Mouse (Mus musculus) hindbrain, embryonic 11.5 days (tissue): Measurements from ENCODE around the gene Gatad2a. TPM values are rescaled to one million over a fixed set of nuclear protein-coding genes. Genes with fewer than 3 reads are reported as not detected.
A peak's percentile ranks its signal among the peaks of the same experiment; 100 is the strongest.

ENCODE experiments used
- ATAC-seq: fragments of 200-750 bp; cut with Nextera tagmentation; 2 replicates; pipeline ENCODE4 v1.8.0; 2017; ENCODE audit warnings: mild to moderate bottlenecking, moderate TSS enrichment, moderate library complexity; ENCODE audit not compliant: low FRiP score
- DNase-seq: peaks from one replicate; pipeline ENCODE4 v3.0.0-alpha.2; 2015; ENCODE audit warnings: low spot score
- H3K27ac ChIP-seq: fragments of 300-500 bp; sonication (generic); 2 replicates; pipeline ENCODE4 v1.5.1; 2014; ENCODE audit warnings: mild to moderate bottlenecking, low read depth, low read length
- H3K27me3 ChIP-seq: fragments of 300-500 bp; sonication (generic); 2 replicates; pipeline ENCODE4 v1.6.1; 2014; ENCODE audit warnings: mild to moderate bottlenecking, low read length, moderate library complexity, mixed read lengths; ENCODE audit not compliant: control insufficient read depth, insufficient read depth
- H3K36me3 ChIP-seq: fragments of 300-500 bp; sonication (generic); 2 replicates; pipeline ENCODE4 v1.6.1; 2014; ENCODE audit warnings: mild to moderate bottlenecking, low read length, moderate library complexity, mixed read lengths; ENCODE audit not compliant: control insufficient read depth, insufficient read depth
- H3K4me1 ChIP-seq: fragments of 300-500 bp; sonication (generic); replicated peaks from 2 replicates; pipeline ENCODE4 v1.6.1; 2014; ENCODE audit warnings: low read length, mixed read lengths; ENCODE audit not compliant: control insufficient read depth, insufficient read depth
- H3K4me2 ChIP-seq: fragments of 300-500 bp; sonication (generic); replicated peaks from 2 replicates; pipeline ENCODE4 v1.6.1; 2014; ENCODE audit warnings: mild to moderate bottlenecking, low read depth, low read length
- H3K4me3 ChIP-seq: fragments of 300-500 bp; sonication (generic); 2 replicates; pipeline ENCODE4 v1.5.1; 2014; ENCODE audit warnings: low read depth, low read length
- H3K9ac ChIP-seq: fragments of 300-500 bp; sonication (generic); 2 replicates; pipeline ENCODE4 v1.6.1; 2014; ENCODE audit warnings: low read depth, low read length
- H3K9me3 ChIP-seq: fragments of 300-500 bp; sonication (generic); 2 replicates; pipeline ENCODE4 v1.6.1; 2016; ENCODE audit warnings: low read length; ENCODE audit not compliant: control insufficient read depth
- WGBS: fragments of 180-500 bp; shearing (Covaris S2); extraction: QIAGEN DNeasy Blood & Tissue Kit; methylation state at CpG from one replicate; pipeline ENCODE4 v1.1.7; 2014; 5-methylcytosine and 5-hydroxymethylcytosine counted together
- polyA plus RNA-seq: library from polyadenylated mRNA; unstranded; fragments of >200 nt; fragmentation: Nextera tagmentation; extraction: Ambion mirVana; gene quantifications from 2 replicates; pipeline ENCODE4 v1.2.1, GENCODE M21; 2014

The Gatad2a gene
- polyA plus RNA-seq, 1 experiment from 2014 or later, result 48.8 TPM

- ATAC-seq (peak; percentile 57), DNase-seq (peak; percentile 77)
- Histone ChIP-seq H3K4me3 (peak overlapping the region; percentile 34), H3K36me3 (no peaks in the 10 kb centered on the region), H3K9ac (peak overlapping the region; percentile 40; the same call in 1 of the 2 replicates), H3K27ac (no peak overlapping the region), H3K9me3 (no peaks in the 10 kb centered on the region), H3K4me1 (peaks cover 8% of the 10 kb centered on the region; the same call in 1 of the 2 replicates), H3K4me2 (peak overlapping the region; percentile 39), H3K27me3 (peaks cover 87% of the 10 kb centered on the region)
- WGBS, result 6% methylated on average over 81 of the region's 103 CpGs
These were observed 114.0 kb downstream of the Gatad2a start for GRCm38 (mm10) chr8:69882021-69882756.

DNA sequence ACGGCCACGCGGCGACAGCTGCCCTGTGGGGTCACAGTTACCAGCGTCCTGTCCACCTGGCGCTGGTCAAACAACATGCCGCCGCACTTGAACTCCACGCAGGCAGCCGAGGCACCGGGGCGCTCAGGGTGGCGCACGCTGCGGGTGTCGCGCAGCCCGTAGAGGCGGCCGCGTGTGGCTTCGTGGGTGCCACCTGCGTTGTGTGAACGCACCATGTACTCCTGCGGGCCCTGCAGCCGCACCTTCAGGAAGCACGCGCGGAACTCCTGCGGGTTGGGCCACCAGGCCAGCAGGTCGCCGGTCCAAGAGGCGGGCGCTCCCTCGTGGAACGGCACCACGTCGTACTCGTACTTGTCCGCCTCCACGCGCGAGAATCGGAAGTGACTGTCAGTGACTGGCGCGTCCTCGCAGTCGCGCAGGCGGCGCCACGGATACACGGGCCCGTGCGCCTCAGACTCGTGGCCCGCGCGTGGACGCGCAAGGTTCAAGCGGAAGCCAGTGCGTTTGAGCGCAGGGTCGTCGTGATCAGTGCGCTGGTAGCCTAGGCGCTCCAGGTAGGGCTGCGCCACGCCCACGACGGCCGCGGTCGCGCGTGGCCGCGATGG is 114.8 kb downstream of the Gatad2a start:
- WGBS, result 21% methylated on average over 76 of the region's 79 CpGs
- DNase-seq (peak; percentile 29), ATAC-seq (peak; percentile 15)
- no peak overlapping the region for H3K27ac ChIP-seq
- H3K9ac ChIP-seq, result no peak overlapping the region
- H3K36me3 ChIP-seq, result no peaks in the 10 kb centered on the region
- peaks cover 79% of the 10 kb centered on the region for H3K27me3 ChIP-seq
- peak overlapping the region; percentile 39 for H3K4me2 ChIP-seq
- peak overlapping the region; percentile 34 for H3K4me3 ChIP-seq
- no peaks in the 10 kb centered on the region for H3K9me3 ChIP-seq
- peaks cover 8% of the 10 kb centered on the region; the same call in 1 of the 2 replicates for H3K4me1 ChIP-seq

DNA sequence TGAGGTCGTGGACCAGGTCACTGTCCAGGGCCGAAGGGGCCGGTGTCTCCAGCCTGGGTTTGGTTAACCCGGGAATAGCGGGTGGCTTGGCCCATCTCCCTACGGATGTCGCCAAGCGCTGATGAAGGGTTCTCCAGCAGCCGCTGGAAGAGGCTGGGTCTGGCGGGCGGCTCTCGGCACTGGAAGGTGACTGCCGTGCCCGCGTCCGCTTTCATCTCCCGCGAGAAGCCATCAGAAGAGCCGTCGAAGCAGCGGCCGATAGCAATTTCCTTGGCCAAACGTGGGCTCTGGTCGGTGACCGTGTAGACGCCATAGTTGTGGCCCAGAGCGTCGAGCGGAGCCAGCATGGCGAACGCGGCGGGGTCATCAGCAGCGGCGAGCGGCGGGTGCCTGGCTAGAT is 115.3 kb downstream of the Gatad2a start:
- Histone ChIP-seq H3K27me3 (peaks cover 73% of the 10 kb centered on the region), H3K9me3 (no peaks in the 10 kb centered on the region), H3K9ac (no peak overlapping the region), H3K4me3 (peak overlapping the region; percentile 14; the same call in 1 of the 2 replicates), H3K4me2 (peak overlapping the region; percentile 39; the same call in 1 of the 2 replicates), H3K4me1 (peaks cover 7% of the 10 kb centered on the region; the same call in 1 of the 2 replicates), H3K36me3 (no peaks in the 10 kb centered on the region), H3K27ac (no peak overlapping the region)
- ATAC-seq (no peak), DNase-seq (peak; percentile 47)
- WGBS, result 15% methylated on average over 37 of the region's 37 CpGs

DNA sequence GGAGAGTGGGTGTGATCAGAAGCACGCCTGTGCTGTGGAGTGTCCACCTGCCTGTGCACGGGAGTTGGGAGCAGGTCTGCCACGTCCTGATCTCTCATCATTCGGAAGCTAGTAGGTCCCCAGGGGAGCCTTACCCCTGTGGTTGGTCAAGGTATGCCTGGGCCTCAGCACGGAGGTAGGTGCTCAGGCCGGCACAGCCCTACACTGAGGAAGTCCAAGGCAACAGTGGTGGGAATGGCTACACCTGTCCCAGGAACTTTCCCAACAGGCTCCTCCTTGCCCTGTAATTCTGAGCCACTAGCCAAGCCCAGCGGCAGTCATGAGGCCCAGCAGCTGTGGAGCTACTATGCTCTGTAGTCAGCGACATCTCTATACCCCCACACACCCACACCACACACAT is 116.5 kb downstream of the Gatad2a start:
- Histone ChIP-seq H3K27ac (no peak overlapping the region), H3K27me3 (peaks cover 62% of the 10 kb centered on the region), H3K36me3 (no peaks in the 10 kb centered on the region), H3K9ac (no peak overlapping the region), H3K4me3 (no peak overlapping the region), H3K9me3 (no peaks in the 10 kb centered on the region), H3K4me2 (no peak overlapping the region), H3K4me1 (peaks cover 6% of the 10 kb centered on the region; the same call in 1 of the 2 replicates)
- ATAC-seq, result no peak
- no peak for DNase-seq
- 56% methylated on average over 8 of the region's 8 CpGs for WGBS

- no peak overlapping the region for H3K4me2 ChIP-seq
- no peaks in the 10 kb centered on the region for H3K9me3 ChIP-seq
- ATAC-seq (no peak), DNase-seq (no peak)
- H3K4me3 ChIP-seq, result no peak overlapping the region
- H3K9ac ChIP-seq, result no peak overlapping the region
- 56% methylated on average over 3 of the region's 3 CpGs for WGBS
- H3K27me3 ChIP-seq, result peaks cover 45% of the 10 kb centered on the region
- no peak overlapping the region for H3K27ac ChIP-seq
- H3K36me3 ChIP-seq, result no peaks in the 10 kb centered on the region
- peaks cover 6% of the 10 kb centered on the region; the same call in 1 of the 2 replicates for H3K4me1 ChIP-seq
These were observed 118.2 kb downstream of the Gatad2a start for GRCm38 (mm10) chr8:69877992-69878391.

DNA sequence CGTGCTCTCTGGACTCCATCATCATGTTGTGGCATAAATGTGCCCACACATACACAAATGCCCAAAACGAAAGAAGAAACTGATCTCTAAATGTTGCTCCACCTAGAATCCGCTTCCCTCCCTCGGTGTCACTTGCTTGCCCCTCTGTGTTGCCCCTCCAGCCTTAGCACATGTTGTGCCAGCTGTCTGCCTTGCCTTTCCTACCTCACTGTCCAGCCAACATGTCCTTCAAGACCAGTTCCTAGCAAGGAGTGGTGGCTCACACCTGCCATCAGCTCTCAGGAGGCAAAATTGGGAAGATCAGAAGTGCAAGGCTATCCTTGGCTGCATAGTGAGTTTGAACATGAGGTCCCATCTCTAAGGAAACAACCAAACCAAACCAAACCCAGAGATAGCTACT is 118.8 kb downstream of the Gatad2a start:
- no peak overlapping the region for H3K9ac ChIP-seq

GRCm38 (mm10) chr8:69876967-69877366 is 119.2 kb downstream of the Gatad2a start:
- ATAC-seq, result no peak
- no peaks in the 10 kb centered on the region for H3K36me3 ChIP-seq
- no peak overlapping the region for H3K9ac ChIP-seq
- WGBS, result 77% methylated on average over 10 of the region's 10 CpGs
- no peak for DNase-seq
- no peak overlapping the region for H3K4me3 ChIP-seq
- no peaks in the 10 kb centered on the region for H3K9me3 ChIP-seq
- H3K4me1 ChIP-seq, result peaks cover 2% of the 10 kb centered on the region; the same call in 1 of the 2 replicates
- no peak overlapping the region for H3K4me2 ChIP-seq
- no peak overlapping the region for H3K27ac ChIP-seq
- H3K27me3 ChIP-seq, result peaks cover 35% of the 10 kb centered on the region

More for the DNA sequence above, 118.8 kb downstream of the Gatad2a start:
- H3K4me1 ChIP-seq, result peaks cover 6% of the 10 kb centered on the region; the same call in 1 of the 2 replicates
- no peaks in the 10 kb centered on the region for H3K36me3 ChIP-seq
- peaks cover 39% of the 10 kb centered on the region for H3K27me3 ChIP-seq
- ATAC-seq (no peak), DNase-seq (no peak)
- H3K4me2 ChIP-seq, result no peak overlapping the region
- H3K4me3 ChIP-seq, result no peak overlapping the region
- no peaks in the 10 kb centered on the region for H3K9me3 ChIP-seq
- no peak overlapping the region for H3K27ac ChIP-seq
- 83% methylated on average over 4 of the region's 4 CpGs for WGBS

DNA sequence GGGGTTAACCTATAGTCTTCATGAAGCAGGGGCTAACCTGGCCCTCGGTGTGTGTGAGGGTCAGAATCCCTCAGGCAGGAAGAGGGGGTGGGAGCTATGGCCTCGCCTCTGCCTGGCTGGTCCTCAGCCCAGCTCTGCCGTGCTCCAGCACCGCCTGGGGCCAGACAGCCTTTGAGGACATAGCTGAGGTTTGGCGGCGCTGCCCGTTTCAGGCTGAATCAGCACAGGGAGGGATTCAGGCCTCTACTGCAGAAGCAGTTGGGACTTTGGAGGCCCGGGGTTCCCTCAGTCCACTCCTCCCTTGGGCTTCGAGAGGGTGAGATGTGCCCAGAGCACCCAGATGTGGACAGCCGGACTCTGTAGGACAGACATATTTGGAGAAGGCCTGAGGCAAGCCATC is 120.1 kb downstream of the Gatad2a start:
- Histone ChIP-seq H3K27me3 (peaks cover 26% of the 10 kb centered on the region), H3K4me3 (no peak overlapping the region), H3K4me1 (no peaks in the 10 kb centered on the region), H3K9me3 (no peaks in the 10 kb centered on the region), H3K36me3 (no peaks in the 10 kb centered on the region), H3K27ac (no peak overlapping the region), H3K9ac (no peak overlapping the region), H3K4me2 (no peak overlapping the region)
- ATAC-seq, result no peak
- 44% methylated on average over 10 of the region's 10 CpGs for WGBS
- no peak for DNase-seq
